Mouse (Mus musculus) forebrain, embryonic 16.5 days (tissue): Measurements from ENCODE around the gene Rhot2. TPM values are rescaled to one million over a fixed set of nuclear protein-coding genes. Genes with fewer than 3 reads are reported as not detected.
"Not testable (repeated sequence)": the region's sequence is repeated elsewhere in the genome, so short reads cannot be mapped to it uniquely, and the experiment has no call there.

ENCODE experiments used
- ATAC-seq: fragments of 200-750 bp; cut with Nextera tagmentation; 2 replicates; pipeline ENCODE4 v1.8.0; 2017; ENCODE audit warnings: mild to moderate bottlenecking, moderate library complexity
- H3K27ac ChIP-seq: fragments of 300-500 bp; sonication (generic); 2 replicates; pipeline ENCODE4 v1.5.1; 2014; ENCODE audit warnings: low read length, control low read depth
- H3K27me3 ChIP-seq: fragments of 300-500 bp; sonication (generic); replicated peaks from 2 replicates; pipeline ENCODE4 v1.6.1; 2014; ENCODE audit warnings: low read length; ENCODE audit not compliant: control insufficient read depth, insufficient read depth
- H3K36me3 ChIP-seq: fragments of 300-500 bp; sonication (generic); 2 replicates; pipeline ENCODE4 v1.6.1; 2014; ENCODE audit not compliant: control insufficient read depth, insufficient read depth
- H3K4me1 ChIP-seq: fragments of 300-500 bp; sonication (generic); replicated peaks from 2 replicates; pipeline ENCODE4 v1.6.1; 2014; ENCODE audit warnings: low read length; ENCODE audit not compliant: control insufficient read depth, insufficient read depth
- H3K4me2 ChIP-seq: fragments of 300-500 bp; sonication (generic); 2 replicates; pipeline ENCODE4 v1.6.1; 2014; ENCODE audit warnings: mild to moderate bottlenecking, low read length, control low read depth
- H3K4me3 ChIP-seq: fragments of 300-500 bp; sonication (generic); replicated peaks from 2 replicates; pipeline ENCODE4 v1.5.1; 2014; ENCODE audit warnings: mild to moderate bottlenecking, low read length, control low read depth
- H3K9ac ChIP-seq: fragments of 300-500 bp; sonication (generic); replicated peaks from 2 replicates; pipeline ENCODE4 v1.6.1; 2014; ENCODE audit warnings: low read depth, low read length, control low read depth
- H3K9me3 ChIP-seq: fragments of 300-500 bp; sonication (generic); 2 replicates; pipeline ENCODE4 v1.6.1; 2016; ENCODE audit warnings: low read length; ENCODE audit not compliant: control insufficient read depth
- WGBS: fragments of 180-500 bp; shearing (Covaris S2); extraction: QIAGEN DNeasy Blood & Tissue Kit; methylation state at CpG from one replicate; pipeline ENCODE4 v1.1.7; 2014; 5-methylcytosine and 5-hydroxymethylcytosine counted together
- polyA plus RNA-seq: library from polyadenylated mRNA; unstranded; fragments of >200 nt; fragmentation: Nextera tagmentation; extraction: Ambion mirVana; gene quantifications from 2 replicates; pipeline ENCODE4 v1.2.1, GENCODE M21; 2015

The Rhot2 gene
- polyA plus RNA-seq, 1 experiment from 2014 or later = 20.3 TPM

DNA sequence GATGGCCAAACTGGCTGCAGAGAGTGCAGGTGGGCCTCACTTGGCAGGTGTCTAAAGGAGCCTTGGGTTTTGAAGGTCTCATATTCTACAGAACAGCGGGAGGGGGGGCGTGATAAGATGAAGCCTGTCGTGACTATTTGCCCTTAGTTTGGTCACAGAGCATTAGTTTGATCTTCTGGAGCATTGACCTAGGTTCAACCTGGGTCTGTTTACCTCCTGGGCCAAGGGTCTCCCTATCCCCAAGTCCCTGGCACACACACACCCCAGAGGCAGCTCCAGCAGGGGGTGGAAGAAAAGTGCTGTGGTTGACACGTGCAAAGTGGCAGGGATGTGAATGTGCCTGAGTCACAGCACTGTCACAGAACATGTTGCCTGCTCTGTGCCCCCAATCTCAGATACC lies 33.8 kb downstream of the Rhot2 start:
- Histone ChIP-seq H3K4me2 (peak overlapping the region; percentile 98), H3K4me3 (no peak overlapping the region), H3K36me3 (no peaks in the 10 kb centered on the region), H3K4me1 (peaks cover 34% of the 10 kb centered on the region), H3K9me3 (no peaks in the 10 kb centered on the region), H3K27ac (no peak overlapping the region), H3K9ac (no peak overlapping the region), H3K27me3 (no peaks in the 10 kb centered on the region)
- 71% methylated on average over 4 of the region's 4 CpGs for WGBS
- no peak for ATAC-seq

DNA sequence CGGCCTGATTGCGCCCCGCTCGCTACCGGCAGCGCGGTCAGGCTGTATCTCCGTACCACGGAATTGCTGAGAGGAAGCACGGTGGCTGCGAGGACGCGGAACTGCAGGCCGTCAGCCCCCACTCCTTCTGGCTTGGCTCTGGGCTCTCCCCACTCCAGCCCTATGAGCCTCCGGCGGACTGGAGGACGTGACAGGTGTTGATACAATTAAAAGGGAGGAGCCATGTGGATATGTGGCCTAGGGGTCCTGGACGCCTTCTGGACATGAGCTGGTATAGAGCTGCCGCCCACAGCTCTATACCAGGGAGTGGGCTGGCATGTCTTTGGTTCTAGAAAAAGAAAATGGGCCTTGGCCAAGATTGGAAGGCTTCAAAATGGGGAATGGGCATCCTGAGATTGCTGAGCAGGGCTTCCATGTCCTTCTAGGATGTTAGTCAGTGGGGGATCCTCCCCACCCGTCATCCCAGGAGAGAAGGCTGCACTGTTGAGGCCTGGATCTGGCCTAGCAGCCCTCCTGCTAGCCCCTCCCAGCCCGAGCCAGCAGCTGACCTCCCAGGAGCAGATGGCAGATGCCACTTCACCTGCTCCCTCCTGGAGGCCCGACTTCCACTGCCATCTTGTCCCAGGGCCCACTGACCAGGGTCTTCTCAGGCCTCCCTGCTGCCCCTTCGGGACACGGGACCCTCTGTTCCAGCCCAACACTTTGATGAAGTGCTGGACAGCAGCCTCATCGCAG lies 34.9 kb downstream of the Rhot2 start:
- peak overlapping the region; percentile 98 for H3K4me2 ChIP-seq
- peaks cover 34% of the 10 kb centered on the region for H3K4me1 ChIP-seq
- ATAC-seq = peak; percentile 45
- WGBS = 10% methylated on average over 25 of the region's 25 CpGs
- H3K36me3 ChIP-seq = no peaks in the 10 kb centered on the region
- H3K9ac ChIP-seq = peak overlapping the region; percentile 82
- H3K27me3 ChIP-seq = no peaks in the 10 kb centered on the region
- H3K9me3 ChIP-seq = no peaks in the 10 kb centered on the region
- H3K27ac ChIP-seq = peak overlapping the region; percentile 88
- peak overlapping the region; percentile 71 for H3K4me3 ChIP-seq

DNA sequence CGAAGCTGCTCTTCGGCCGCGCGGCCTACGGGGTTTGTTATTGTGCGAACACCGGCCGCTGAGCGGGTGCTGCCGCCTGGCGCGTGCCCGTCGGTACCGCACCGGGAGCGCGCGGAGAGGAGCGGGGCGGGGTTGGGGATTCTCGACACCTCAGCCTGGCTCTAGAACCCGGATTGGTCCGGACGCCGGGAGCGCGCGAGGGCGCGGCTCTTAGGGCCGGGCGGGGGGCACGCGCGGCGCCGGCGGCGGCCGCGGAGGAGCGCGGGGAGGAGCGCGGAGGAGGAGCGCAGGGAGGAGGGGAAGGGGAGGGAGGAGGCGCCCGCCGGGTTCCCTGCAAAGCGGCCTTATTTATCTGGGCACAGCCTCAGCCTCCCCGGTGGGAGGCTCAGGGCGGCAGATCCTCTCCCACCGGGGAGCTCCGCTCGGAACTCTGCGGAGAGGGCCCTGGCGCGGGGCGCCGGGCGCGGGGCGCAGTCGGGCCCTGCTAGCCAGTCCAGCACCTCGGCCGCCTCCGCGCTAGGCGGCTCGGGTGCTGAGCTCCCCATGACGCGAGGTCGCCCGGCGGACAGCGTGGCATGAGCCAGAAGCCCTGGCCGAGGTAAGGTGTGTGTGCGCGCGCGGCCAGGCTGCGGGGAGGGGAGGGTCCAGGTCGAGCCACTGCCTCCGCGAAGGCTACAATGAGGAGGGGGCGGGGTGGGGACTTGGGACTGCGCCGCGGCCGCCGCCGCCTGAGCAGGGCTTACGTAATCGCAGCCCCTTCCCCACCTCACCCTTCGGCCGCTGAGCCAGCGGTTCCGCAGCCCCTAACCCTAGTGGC lies 35.7 kb downstream of the Rhot2 start, which contains the start of gene Fbxl16:
Fbxl16 (plus strand) TSS at position 297 of the 817 bp plus-strand sequence.
- peak within 1 kb of the TSS; percentile 82 for H3K9ac ChIP-seq
- ATAC-seq = peak; percentile 90
- peak within 1 kb of the TSS; percentile 88 for H3K27ac ChIP-seq
- WGBS = under 1% methylated on average over 76 of the region's 100 CpGs
- peaks cover 34% of the 10 kb centered on the region for H3K4me1 ChIP-seq
- peak within 1 kb of the TSS; percentile 98 for H3K4me2 ChIP-seq
- H3K36me3 ChIP-seq = no peaks in the 10 kb centered on the region
- peak within 1 kb of the TSS; percentile 71 for H3K4me3 ChIP-seq
- H3K9me3 ChIP-seq = no peaks in the 10 kb centered on the region
- no peaks in the 10 kb centered on the region for H3K27me3 ChIP-seq

DNA sequence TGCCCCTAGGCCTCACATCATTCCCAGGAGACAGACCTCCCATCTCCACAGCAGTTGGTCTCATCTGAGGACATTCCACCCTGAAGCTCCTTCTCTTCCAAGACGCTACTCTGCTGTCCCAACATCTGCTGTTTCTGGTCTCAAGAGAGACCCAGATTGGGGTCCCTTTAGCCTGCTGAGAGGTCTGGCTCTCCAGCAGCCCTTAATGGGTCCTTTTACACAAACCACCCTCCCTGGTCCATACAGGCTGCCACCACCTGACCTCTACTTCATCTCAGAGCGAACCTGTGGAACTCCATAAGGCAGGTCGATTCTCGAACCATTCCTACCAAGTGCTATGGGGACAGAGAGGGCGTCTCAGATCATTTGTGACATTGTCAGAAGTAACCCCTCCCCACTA lies 36.6 kb downstream of the Rhot2 start:
- no peaks in the 10 kb centered on the region for H3K36me3 ChIP-seq
- H3K27me3 ChIP-seq = no peaks in the 10 kb centered on the region
- 43% methylated on average over 5 of the region's 5 CpGs for WGBS
- H3K4me2 ChIP-seq = peak overlapping the region; percentile 98
- H3K4me3 ChIP-seq = peak overlapping the region; percentile 71
- H3K9ac ChIP-seq = peak overlapping the region; percentile 82
- no peaks in the 10 kb centered on the region for H3K9me3 ChIP-seq
- H3K27ac ChIP-seq = peak overlapping the region; percentile 88
- no peak; the same call in 1 of the 2 replicates for ATAC-seq
- H3K4me1 ChIP-seq = peaks cover 30% of the 10 kb centered on the region

DNA sequence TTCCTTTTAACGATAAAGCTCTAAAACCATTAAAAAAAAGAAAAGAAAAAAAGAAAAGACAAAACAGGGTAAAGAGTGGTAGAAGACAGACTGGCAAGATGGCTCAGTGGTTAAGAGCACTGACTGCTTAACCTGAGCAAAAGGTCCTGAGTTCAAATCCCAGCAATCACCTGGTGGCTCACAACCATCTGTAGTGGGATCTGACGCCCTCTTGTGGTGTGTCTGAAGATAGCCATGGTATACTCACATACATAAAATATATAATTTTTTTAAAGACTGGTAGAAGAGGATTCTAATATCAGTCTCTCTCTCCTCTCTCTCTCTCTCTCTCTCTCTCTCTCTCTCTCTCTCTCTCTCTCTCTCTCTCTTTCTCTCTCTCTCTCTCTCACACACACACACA lies 37.2 kb downstream of the Rhot2 start:
- H3K9ac ChIP-seq, ATAC-seq, H3K4me3 ChIP-seq, H3K27ac ChIP-seq, H3K27me3 ChIP-seq, H3K9me3 ChIP-seq, H3K4me2 ChIP-seq, H3K36me3 ChIP-seq: not testable (repeated sequence)
- WGBS = 48% methylated on average over 2 of the region's 2 CpGs
- H3K4me1 ChIP-seq = peaks cover 31% of the 10 kb centered on the region

DNA sequence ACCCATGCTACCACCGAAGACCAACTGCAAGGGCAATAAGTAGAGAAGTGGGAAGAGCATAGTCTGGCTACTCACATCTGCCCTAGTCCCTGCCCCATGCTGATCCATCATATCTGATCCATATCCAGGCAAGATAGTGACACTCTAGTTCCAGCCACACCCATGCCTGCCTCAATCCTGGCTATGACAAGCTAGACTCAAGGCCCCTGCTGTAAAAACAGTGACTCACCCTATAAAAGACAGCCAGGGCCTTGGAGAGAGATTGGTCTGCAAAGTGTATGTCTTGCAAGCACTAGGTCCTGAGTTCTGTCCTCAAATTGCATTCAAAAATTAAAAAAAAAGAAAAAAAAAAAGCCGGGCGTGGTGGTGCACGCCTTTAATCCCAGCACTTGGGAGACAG lies 38.1 kb downstream of the Rhot2 start:
- Histone ChIP-seq H3K27ac (no peak overlapping the region), H3K9me3 (no peaks in the 10 kb centered on the region), H3K4me2 (no peak overlapping the region), H3K27me3 (no peaks in the 10 kb centered on the region), H3K4me3 (no peak overlapping the region), H3K4me1 (peaks cover 34% of the 10 kb centered on the region), H3K9ac (no peak overlapping the region), H3K36me3 (no peaks in the 10 kb centered on the region)
- WGBS = 77% methylated on average over 4 of the region's 4 CpGs
- no peak for ATAC-seq

DNA sequence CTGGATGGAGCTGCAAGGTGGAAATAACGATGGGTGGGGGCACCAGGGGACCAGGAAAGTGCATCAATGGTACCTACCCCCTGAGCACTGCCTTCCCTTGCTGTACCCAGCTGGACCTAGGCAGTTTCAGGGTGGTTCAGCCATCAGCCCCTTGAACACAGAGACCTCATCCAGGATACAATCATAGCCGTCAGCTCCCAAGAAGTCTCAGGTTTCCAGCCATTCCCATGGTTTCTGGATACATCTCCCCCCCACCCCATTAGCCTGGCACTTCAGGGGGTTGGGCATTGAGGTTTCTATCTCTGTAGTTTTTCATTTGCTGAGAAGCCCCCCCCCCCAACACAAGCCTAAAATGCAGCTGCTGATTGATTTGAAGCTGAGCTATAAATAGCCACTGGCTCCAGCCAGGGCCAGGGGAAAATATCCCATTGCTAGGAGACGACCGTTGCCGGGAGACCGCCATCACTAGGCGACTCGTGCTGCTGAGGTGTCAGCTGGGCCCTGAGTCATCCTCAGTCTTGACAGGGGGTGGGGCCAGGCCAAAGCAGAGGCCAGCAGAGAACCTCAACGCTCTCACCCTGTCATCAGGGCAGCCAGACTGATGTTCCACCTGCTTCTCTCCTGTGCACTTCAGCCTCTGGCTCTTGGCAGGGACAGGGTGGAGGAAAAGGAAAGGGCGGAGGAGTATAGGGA lies 41.7 kb downstream of the Rhot2 start:
- 8% methylated on average over 10 of the region's 10 CpGs for whole genome bisulfite sequencing
- H3K4me3 ChIP-seq = no peak overlapping the region
- H3K36me3 ChIP-seq = no peaks in the 10 kb centered on the region

DNA sequence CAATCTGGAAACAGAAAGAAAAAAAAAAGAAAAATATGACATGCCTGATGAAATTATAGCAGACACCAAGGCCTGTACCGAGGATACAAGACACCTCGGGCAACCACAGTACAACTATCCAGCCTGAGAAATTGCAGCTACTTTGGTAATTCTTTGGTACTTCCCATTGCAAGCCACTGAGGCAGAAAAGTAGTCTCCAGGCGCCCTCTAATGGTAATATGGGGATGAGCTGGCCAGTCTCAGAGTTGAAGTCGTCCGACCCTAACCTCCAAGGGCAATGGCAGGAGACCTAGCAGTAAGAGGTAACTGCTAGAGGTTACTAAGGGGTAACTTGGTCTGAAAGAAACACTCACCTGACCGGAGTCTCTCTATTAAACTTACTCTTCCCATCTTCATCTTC lies 43.6 kb downstream of the Rhot2 start:
- WGBS = 7% methylated on average over 6 of the region's 6 CpGs
- Histone ChIP-seq H3K36me3 (no peaks in the 10 kb centered on the region), H3K27me3 (no peaks in the 10 kb centered on the region; the same call in 1 of the 2 replicates), H3K9me3 (no peaks in the 10 kb centered on the region), H3K9ac (no peak overlapping the region), H3K27ac (no peak overlapping the region), H3K4me1 (peaks cover 25% of the 10 kb centered on the region), H3K4me2 (no peak overlapping the region), H3K4me3 (no peak overlapping the region)
- ATAC-seq = peak; percentile 19; the same call in 1 of the 2 replicates

More for the DNA sequence above, 41.7 kb downstream of the Rhot2 start:
- peak overlapping the region; percentile 24 for H3K4me2 ChIP-seq
- peaks cover 14% of the 10 kb centered on the region for H3K4me1 ChIP-seq
- ATAC-seq = peak; percentile 88
- H3K9ac ChIP-seq = peak overlapping the region; percentile 40
- H3K27me3 ChIP-seq = no peaks in the 10 kb centered on the region
- H3K9me3 ChIP-seq = no peaks in the 10 kb centered on the region
- H3K27ac ChIP-seq = peak overlapping the region; percentile 65

DNA sequence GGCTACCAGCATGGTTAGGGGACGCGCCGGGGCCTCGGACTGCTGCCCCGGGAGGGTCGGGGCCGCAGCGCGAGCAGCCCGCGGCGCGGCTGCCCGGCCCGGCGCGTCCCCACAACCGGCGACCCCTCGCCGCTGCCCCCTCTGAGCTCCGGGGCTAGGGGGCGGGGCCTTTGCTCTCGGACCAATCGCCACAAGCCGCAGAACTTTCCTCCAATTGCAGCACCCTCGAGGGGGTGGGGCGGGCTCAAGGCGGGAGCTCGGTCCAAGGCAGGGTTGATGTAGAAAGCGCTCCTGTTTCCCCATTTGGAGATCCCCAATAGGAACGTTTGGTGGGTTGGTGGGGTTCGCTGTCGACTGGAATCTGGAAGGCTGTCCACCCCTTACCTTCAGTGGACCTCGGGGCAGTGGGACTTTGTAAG lies 47.7 kb downstream of the Rhot2 start, which contains the start of gene Metrn:
Metrn (minus strand) TSS at position 186 of the 419 bp plus-strand sequence.
- Histone ChIP-seq H3K27me3 (no peaks in the 10 kb centered on the region; the same call in 1 of the 2 replicates), H3K27ac (no peak within 1 kb of the TSS), H3K9ac (peak within 1 kb of the TSS; percentile 59), H3K9me3 (no peaks in the 10 kb centered on the region), H3K4me3 (peak within 1 kb of the TSS; percentile 55), H3K36me3 (no peaks in the 10 kb centered on the region), H3K4me1 (peaks cover 35% of the 10 kb centered on the region), H3K4me2 (peak within 1 kb of the TSS; percentile 74)
- peak; percentile 56 for ATAC-seq
- WGBS = under 1% methylated on average over 35 of the region's 35 CpGs
